Mouse (Mus musculus) G1E (cell line): Measurements from ENCODE around the gene Zfp213.
"Not testable (repeated sequence)": the region's sequence is repeated elsewhere in the genome, so short reads cannot be mapped to it uniquely, and the experiment has no call there.

Source experiments
- CTCF ChIP-seq: IDR thresholded peaks from 2 replicates; pipeline ENCODE4 v1.5.1; 2012; ENCODE audit warnings: low read depth, low read length, inconsistent platforms, mixed read lengths
- TAL1 ChIP-seq: conservative IDR thresholded peaks from 2 replicates; pipeline ENCODE4 v1.6.1; 2012; ENCODE audit warnings: low read depth, low read length, inconsistent platforms, mixed read lengths

DNA sequence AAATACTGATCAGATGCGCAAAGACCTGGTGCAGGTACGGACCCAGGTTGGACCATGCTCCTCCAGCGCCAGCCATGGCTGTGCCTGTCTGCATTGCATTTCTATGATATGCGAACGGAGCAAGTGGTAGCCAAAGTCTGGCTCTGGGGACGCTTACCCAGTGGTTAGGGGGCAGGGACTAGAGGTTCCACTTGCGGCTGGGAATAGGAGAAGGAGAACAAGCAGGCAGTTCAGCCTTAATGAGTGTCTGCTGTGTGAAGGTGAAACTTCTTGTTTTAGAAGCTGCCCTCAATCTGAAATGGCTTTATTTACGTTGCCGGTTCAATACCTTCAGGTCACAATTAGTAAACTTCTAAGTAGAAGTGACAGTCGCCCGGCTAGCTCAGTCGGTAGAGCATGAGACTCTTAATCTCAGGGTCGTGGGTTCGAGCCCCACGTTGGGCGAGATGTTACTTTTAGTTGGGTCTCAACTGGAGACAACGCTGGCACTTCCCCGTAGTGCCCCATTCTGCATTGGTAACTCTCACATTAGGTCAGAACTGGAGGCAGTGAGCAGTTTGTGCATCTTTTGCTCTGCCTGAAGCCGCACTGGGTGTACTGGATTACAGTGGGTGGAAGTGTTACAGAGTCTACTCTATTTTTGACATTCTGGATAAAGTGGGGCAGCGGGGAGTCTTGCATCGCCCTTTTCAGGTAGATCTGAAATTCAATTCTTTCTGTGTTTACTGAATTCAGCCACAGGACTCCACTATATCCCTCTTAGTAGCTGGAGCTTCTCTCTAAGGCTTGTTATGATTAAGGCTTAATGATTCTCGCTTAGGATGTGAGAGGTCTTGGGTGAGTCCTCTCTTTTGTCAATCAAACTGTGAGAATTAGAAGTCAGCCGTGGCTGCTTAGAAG lies 30.2 kb downstream of the Zfp213 start:
- not testable (repeated sequence) for TF ChIP-seq TAL1, CTCF
